Mouse (Mus musculus): ENCODE results near the gene Srd5a2. TPM values are rescaled to one million over a fixed set of nuclear protein-coding genes. Genes with fewer than 3 reads are reported as not detected.
"Not testable (repeated sequence)": the region's sequence is repeated elsewhere in the genome, so short reads cannot be mapped to it uniquely, and the experiment has no call there.

The Srd5a2 gene
- polyA plus RNA-seq (2015; fragmentation: Nextera tagmentation; extraction: Ambion mirVana) = not detected in 2 replicates

- no peak within 1 kb of the TSS for H3K9ac ChIP-seq
- H3K9me3 ChIP-seq = no peaks in the 10 kb centered on the region
- peak within 1 kb of the TSS; percentile 44 for H3K4me2 ChIP-seq
- no peak within 1 kb of the TSS for H3K27ac ChIP-seq
- no peak for ATAC-seq (ENCODE audit: insufficient read depth, low FRiP score, low read depth)
- H3K27me3 ChIP-seq (replicated peaks) = peaks cover 28% of the 10 kb centered on the region
- peak within 1 kb of the TSS; percentile 13 for H3K4me3 ChIP-seq (replicated peaks)
- WGBS = under 1% methylated on average over 45 of the region's 45 CpGs
- no peaks in the 10 kb centered on the region for H3K36me3 ChIP-seq
- H3K4me1 ChIP-seq = peaks cover 7% of the 10 kb centered on the region; the same call in 1 of the 2 replicates
These were observed at the start of gene Srd5a2 for GRCm38 (mm10) chr17:74047210-74048082. Gene Srd5a2, minus strand, starts transcription at chr17:74047916.

GRCm38 (mm10) chr17:74088886-74089678 lies 41.4 kb upstream of the Srd5a2 start:
- Histone ChIP-seq H3K27me3 (replicated peaks) (no peaks in the 10 kb centered on the region), H3K4me3 (replicated peaks) (no peak overlapping the region), H3K9ac (no peak overlapping the region), H3K4me2 (no peak overlapping the region), H3K27ac (no peak overlapping the region), H3K36me3 (no peaks in the 10 kb centered on the region), H3K4me1 (no peaks in the 10 kb centered on the region), H3K9me3 (no peaks in the 10 kb centered on the region)
- 48% methylated on average over 5 of the region's 5 CpGs for WGBS
- ATAC-seq (ENCODE audit: insufficient read depth, low FRiP score, low read depth) = no peak

GRCm38 (mm10) chr17:74088016-74088415 lies 40.3 kb upstream of the Srd5a2 start:
- Histone ChIP-seq H3K4me3 (replicated peaks) (no peak overlapping the region), H3K4me1 (no peaks in the 10 kb centered on the region), H3K27ac (no peak overlapping the region), H3K9me3 (no peaks in the 10 kb centered on the region), H3K9ac (no peak overlapping the region), H3K27me3 (replicated peaks) (no peaks in the 10 kb centered on the region), H3K36me3 (no peaks in the 10 kb centered on the region), H3K4me2 (no peak overlapping the region)
- no peak for ATAC-seq (ENCODE audit: insufficient read depth, low FRiP score, low read depth)
- 70% methylated on average over 2 of the region's 2 CpGs for WGBS

DNA sequence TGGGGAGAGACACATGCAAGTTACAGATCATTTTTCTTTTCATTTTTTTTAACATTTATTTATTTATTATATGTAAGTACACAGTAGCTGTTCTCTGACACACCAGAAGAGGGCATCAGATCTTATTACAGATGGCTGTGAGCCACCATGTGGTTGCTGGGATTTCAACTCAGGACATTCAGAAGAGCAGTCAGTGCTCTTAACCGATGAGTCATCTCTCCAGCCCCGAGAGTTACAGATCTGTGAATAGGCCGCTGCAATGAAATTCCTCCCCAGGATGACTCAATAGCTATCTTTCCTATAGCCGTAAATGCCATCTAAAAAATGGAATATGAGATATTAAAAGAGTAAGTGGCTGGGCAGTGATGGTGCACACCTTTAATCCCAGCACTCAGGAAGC lies 35.7 kb upstream of the Srd5a2 start:
- ATAC-seq (ENCODE audit: insufficient read depth, low FRiP score, low read depth) = no peak
- WGBS = 77% methylated on average over 4 of the region's 4 CpGs
- H3K36me3 ChIP-seq = no peaks in the 10 kb centered on the region
- H3K9me3 ChIP-seq = no peaks in the 10 kb centered on the region
- no peak overlapping the region for H3K4me3 ChIP-seq (replicated peaks)
- H3K4me2 ChIP-seq = no peak overlapping the region
- H3K9ac ChIP-seq = no peak overlapping the region
- H3K4me1 ChIP-seq = no peaks in the 10 kb centered on the region
- no peak overlapping the region for H3K27ac ChIP-seq
- H3K27me3 ChIP-seq (replicated peaks) = no peaks in the 10 kb centered on the region

- Histone ChIP-seq H3K36me3 (no peaks in the 10 kb centered on the region), H3K4me1 (no peaks in the 10 kb centered on the region), H3K27ac (no peak overlapping the region), H3K27me3 (replicated peaks) (no peaks in the 10 kb centered on the region), H3K4me2 (no peak overlapping the region), H3K9ac (no peak overlapping the region), H3K4me3 (replicated peaks) (no peak overlapping the region), H3K9me3 (no peaks in the 10 kb centered on the region)
- ATAC-seq (ENCODE audit: insufficient read depth, low FRiP score, low read depth) = no peak
- WGBS = 64% methylated on average over 6 of the region's 6 CpGs
These were observed 32.4 kb upstream of the Srd5a2 start for GRCm38 (mm10) chr17:74080076-74080615.

- Histone ChIP-seq H3K9ac (no peak overlapping the region), H3K4me1 (no peaks in the 10 kb centered on the region), H3K9me3 (no peaks in the 10 kb centered on the region), H3K27me3 (replicated peaks) (no peaks in the 10 kb centered on the region), H3K4me3 (replicated peaks) (no peak overlapping the region), H3K27ac (no peak overlapping the region), H3K36me3 (no peaks in the 10 kb centered on the region), H3K4me2 (no peak overlapping the region)
- no peak for ATAC-seq (ENCODE audit: insufficient read depth, low FRiP score, low read depth)
- 83% methylated on average over 13 of the region's 13 CpGs for WGBS
These were observed 31.2 kb upstream of the Srd5a2 start for GRCm38 (mm10) chr17:74078776-74079495.

DNA sequence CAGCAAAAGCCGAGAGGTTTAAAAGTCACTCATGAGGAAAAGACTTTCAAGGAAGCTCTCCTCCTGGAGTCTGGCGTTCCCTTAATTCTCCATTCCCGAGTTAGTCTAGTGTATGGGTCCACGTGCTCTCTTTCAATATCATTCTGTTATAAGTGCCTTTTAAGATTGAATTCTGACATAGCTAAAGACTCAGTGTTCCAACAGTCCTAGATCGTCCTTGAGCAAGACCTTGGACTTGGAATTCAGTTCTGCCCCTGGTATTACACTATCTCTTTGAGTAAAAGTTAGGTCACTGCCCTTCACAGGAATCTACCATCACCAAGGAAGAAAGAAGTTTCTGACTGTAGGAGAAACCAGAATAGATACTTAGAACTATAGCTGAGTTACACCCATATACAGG lies 25.4 kb upstream of the Srd5a2 start:
- ATAC-seq (ENCODE audit: insufficient read depth, low FRiP score, low read depth); H3K4me1 ChIP-seq; H3K27ac ChIP-seq; H3K4me3 ChIP-seq (replicated peaks); H3K36me3 ChIP-seq; H3K4me2 ChIP-seq; H3K27me3 ChIP-seq (replicated peaks); H3K9ac ChIP-seq; H3K9me3 ChIP-seq: not testable (repeated sequence)
- 85% methylated on average over 5 of the region's 5 CpGs for WGBS

DNA sequence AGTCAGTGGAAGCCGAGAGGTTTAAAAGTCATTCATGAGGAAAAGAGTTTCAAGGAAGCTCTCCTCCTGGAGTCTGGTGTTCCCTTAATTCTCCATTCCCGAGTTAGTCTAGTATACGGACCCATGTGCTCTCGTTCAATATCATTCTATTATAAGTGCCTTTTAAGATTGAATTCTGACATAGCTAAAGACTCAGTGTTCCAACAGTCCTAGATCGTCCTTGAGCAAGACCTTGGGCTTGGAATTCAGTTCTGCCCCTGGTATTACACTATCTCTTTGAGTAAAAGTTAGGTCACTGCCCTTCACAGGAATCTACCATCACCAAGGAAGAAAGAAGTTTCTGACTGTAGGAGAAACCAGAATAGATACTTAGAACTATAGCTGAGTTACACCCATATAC lies 15.0 kb upstream of the Srd5a2 start:
- H3K27me3 ChIP-seq (replicated peaks); ATAC-seq (ENCODE audit: insufficient read depth, low FRiP score, low read depth); H3K9me3 ChIP-seq; H3K9ac ChIP-seq; H3K4me2 ChIP-seq; H3K36me3 ChIP-seq; H3K27ac ChIP-seq; H3K4me3 ChIP-seq (replicated peaks); H3K4me1 ChIP-seq: not testable (repeated sequence)
- WGBS = 90% methylated on average over 5 of the region's 5 CpGs

DNA sequence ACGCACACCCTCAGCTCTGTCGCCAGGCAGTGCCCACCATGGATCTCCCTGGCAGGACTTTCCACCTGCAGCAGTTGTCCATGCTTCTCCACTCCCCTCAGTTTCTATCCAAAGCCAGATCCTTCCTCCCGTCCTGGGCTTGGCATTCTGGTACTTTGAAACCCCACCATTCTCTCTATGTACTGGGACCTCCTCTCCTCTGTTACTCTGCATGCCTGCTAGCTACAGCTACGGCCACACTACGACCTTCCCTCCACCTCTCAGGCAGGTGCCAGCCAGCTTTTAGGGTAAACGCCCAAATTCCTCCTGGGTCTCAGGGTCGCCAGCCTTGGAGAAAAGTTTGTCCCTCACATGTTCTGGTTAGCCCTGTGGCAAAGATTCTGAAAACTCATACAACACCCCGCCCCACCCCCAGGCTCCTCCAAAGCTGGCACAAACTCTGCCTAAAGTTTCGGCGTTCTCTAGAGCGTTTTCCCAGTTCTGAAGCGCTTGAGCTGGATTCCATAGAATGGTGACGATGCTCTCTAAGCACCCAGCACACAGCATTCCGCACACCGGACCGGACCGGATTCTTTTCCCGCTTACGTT lies 607 bp upstream of the Srd5a2 start:
- H3K36me3 ChIP-seq = no peaks in the 10 kb centered on the region

GRCm38 (mm10) chr17:74043754-74044153 lies 4.0 kb downstream of the Srd5a2 start:
- no peak overlapping the region for H3K4me3 ChIP-seq (replicated peaks)
- peaks cover 7% of the 10 kb centered on the region; the same call in 1 of the 2 replicates for H3K4me1 ChIP-seq
- H3K27ac ChIP-seq = no peak overlapping the region
- H3K36me3 ChIP-seq = no peaks in the 10 kb centered on the region
- no peak overlapping the region for H3K9ac ChIP-seq
- WGBS = 72% methylated on average over 4 of the region's 4 CpGs
- H3K27me3 ChIP-seq (replicated peaks) = peaks cover 28% of the 10 kb centered on the region
- ATAC-seq (ENCODE audit: insufficient read depth, low FRiP score, low read depth) = no peak
- H3K4me2 ChIP-seq = no peak overlapping the region
- H3K9me3 ChIP-seq = no peaks in the 10 kb centered on the region

More for the DNA sequence above, 607 bp upstream of the Srd5a2 start:
- no peak overlapping the region for H3K9ac ChIP-seq
- no peaks in the 10 kb centered on the region for H3K9me3 ChIP-seq
- ATAC-seq (ENCODE audit: insufficient read depth, low FRiP score, low read depth) = no peak
- peaks cover 7% of the 10 kb centered on the region; the same call in 1 of the 2 replicates for H3K4me1 ChIP-seq
- WGBS = 3% methylated on average over 19 of the region's 19 CpGs
- H3K4me2 ChIP-seq = peak overlapping the region; percentile 44; the same call in 1 of the 2 replicates
- no peak overlapping the region for H3K27ac ChIP-seq
- peaks cover 28% of the 10 kb centered on the region for H3K27me3 ChIP-seq (replicated peaks)
- peak overlapping the region; percentile 6; the same call in 1 of the 2 replicates for H3K4me3 ChIP-seq (replicated peaks)

DNA sequence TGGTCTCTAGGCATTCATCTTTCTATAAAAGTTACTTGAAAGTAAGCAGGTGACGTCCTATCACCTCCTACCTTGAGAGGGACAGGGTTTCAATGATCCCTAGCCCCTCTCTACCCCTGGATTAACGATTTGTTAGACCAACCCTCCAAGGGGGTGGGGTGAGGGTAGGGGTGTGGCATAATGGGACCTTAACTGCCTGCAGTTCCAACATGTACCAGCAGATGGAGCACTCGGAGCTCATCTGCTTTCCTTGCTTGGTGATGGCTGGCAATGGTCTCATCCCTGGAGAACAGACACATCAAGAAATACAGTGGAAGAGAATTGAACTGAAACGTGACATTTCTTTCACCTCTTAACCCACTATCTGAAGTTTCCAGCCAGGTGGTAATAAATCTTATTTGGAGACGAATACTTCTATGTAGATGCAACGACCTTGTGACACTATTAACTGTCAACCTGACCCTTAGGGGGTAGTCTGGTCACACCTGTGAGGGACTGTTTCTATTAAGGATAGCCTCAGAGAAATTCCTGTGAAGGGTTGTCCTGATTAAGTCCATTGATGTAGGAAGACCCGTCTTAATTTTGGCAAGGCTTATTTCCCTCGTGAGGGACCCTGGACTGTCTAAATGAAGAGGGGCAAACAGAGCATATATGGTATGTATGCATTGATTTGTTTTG lies 27.1 kb downstream of the Srd5a2 start:
- ATAC-seq (ENCODE audit: insufficient read depth, low FRiP score, low read depth) = no peak; the same call in 1 of the 2 replicates
- Histone ChIP-seq H3K4me1 (no peaks in the 10 kb centered on the region), H3K27ac (no peak overlapping the region), H3K9me3 (no peaks in the 10 kb centered on the region), H3K27me3 (replicated peaks) (no peaks in the 10 kb centered on the region), H3K9ac (no peak overlapping the region), H3K36me3 (no peaks in the 10 kb centered on the region), H3K4me2 (peak overlapping the region; percentile 19; the same call in 1 of the 2 replicates), H3K4me3 (replicated peaks) (no peak overlapping the region)
- WGBS = 36% methylated on average over 8 of the region's 8 CpGs
